ENCODE assay signal across 31 mouse cellular contexts in genomic region chr12:105688546-105688945, GRCm38 (mm10). TPM values are rescaled to one million over a fixed set of nuclear protein-coding genes. Genes with fewer than 3 reads are reported as not detected.
A peak's percentile ranks its signal among the peaks of the same experiment; 100 is the strongest.
DNase-seq lines count a peak whose midpoint lies in the region; ATAC-seq and TF ChIP-seq lines count a peak whose summit lies in the region.
"Had no signal": no experiment of that assay in that cellular context is flagged by ENCODE, and none has a peak within 500 bp of the region (broad histone marks: within the 10 kb centered on the region; RNA-seq: fewer than 3 reads in every experiment).

No protein-coding gene starts in this region.

- H3K4me1 ChIP-seq in liver, adult 2 months (ENCODE audit: control insufficient read depth, insufficient read depth, low read length): peaks cover 6% of the 10 kb centered on the region
- peaks cover 29% of the 10 kb centered on the region for H3K4me1 ChIP-seq in liver, embryonic 12.5 days
- H3K4me1 ChIP-seq in liver, postnatal 0 days (ENCODE audit: insufficient read depth): peaks cover 19% of the 10 kb centered on the region

- no peak overlapping the region for H3K4me3 ChIP-seq in liver, adult 2 months (ENCODE audit: insufficient read depth, low read depth, low read length)
- no peak overlapping the region for H3K4me3 ChIP-seq in liver, embryonic 12.5 days
- H3K4me3 ChIP-seq in liver, postnatal 0 days (ENCODE audit: low read depth, low read length): no peak overlapping the region
- H3K4me3 ChIP-seq: heart, adult 2 months; heart, embryonic 13.5 days; hindbrain, embryonic 12.5 days; layer of hippocampus, adult 2 months; liver, embryonic 15.5 days; midbrain, embryonic 13.5 days had no signal

- peak; percentile 78 for DNase-seq in liver, adult 2 months (ENCODE audit: extremely low read depth, low read depth, low spot score)
- peak; percentile 12 for DNase-seq in lung, postnatal 36 days
- DNase-seq in lung, postnatal 10 days: no peak
- no peak for DNase-seq in liver, postnatal 0 days
- DNase-seq in kidney, postnatal 4 days: no peak
- no peak for DNase-seq in cerebellum, adult 18-20 months
- DNase-seq: adrenal gland, postnatal 14 days; B cell, adult 2 months; cerebellum, adult 9-10 months; heart, adult 2 months; heart, postnatal 14 days; kidney, adult 8-10 months; kidney, postnatal 14 days; layer of hippocampus, postnatal 36 days; right cerebral cortex, postnatal 14 days; thymus, adult 2 months; thymus, postnatal 4 days had no signal

- no peak overlapping the region for H3K9ac ChIP-seq in liver, adult 2 months (ENCODE audit: low read depth, low read length)
- H3K9ac ChIP-seq in liver, embryonic 12.5 days: no peak overlapping the region
- H3K9ac ChIP-seq in liver, postnatal 0 days (replicated peaks): no peak overlapping the region
- H3K9ac ChIP-seq: heart, embryonic 13.5 days; hindbrain, embryonic 12.5 days; liver, embryonic 15.5 days; midbrain, embryonic 13.5 days had no signal

- no peak overlapping the region for H3K27ac ChIP-seq in liver, adult 2 months (replicated peaks; ENCODE audit: insufficient read depth, low read depth, low read length)
- no peak overlapping the region for H3K27ac ChIP-seq in liver, embryonic 12.5 days
- no peak overlapping the region; the same call in 1 of the 2 replicates for H3K27ac ChIP-seq in liver, postnatal 0 days (ENCODE audit: low read depth)
- H3K27ac ChIP-seq: heart, adult 2 months; heart, embryonic 13.5 days; hindbrain, embryonic 12.5 days; layer of hippocampus, adult 2 months; liver, embryonic 15.5 days; midbrain, embryonic 13.5 days; stomach, postnatal 0 days had no signal

- peak; percentile 17; the same call in 1 of the 2 replicates for TF ChIP-seq CTCF in liver, adult 2 months (IDR thresholded peaks at IDR 0.05; ENCODE audit: low read depth, low read length)
- TF ChIP-seq CTCF in liver, postnatal 0 days (IDR thresholded peaks at IDR 0.05; ENCODE audit: low read depth): peak; percentile 43

- H3K36me3 ChIP-seq in liver, adult 2 months (ENCODE audit: control insufficient read depth, insufficient read depth, low read length): no peaks in the 10 kb centered on the region; the same call in 1 of the 2 replicates
- peaks cover 13% of the 10 kb centered on the region; the same call in 1 of the 2 replicates for H3K36me3 ChIP-seq in liver, embryonic 12.5 days
- peaks cover 11% of the 10 kb centered on the region for H3K36me3 ChIP-seq in liver, postnatal 0 days (replicated peaks; ENCODE audit: insufficient read depth, low read length)

- no peak overlapping the region for H3K4me2 ChIP-seq in liver, embryonic 12.5 days
- H3K4me2 ChIP-seq in liver, postnatal 0 days (ENCODE audit: low read depth, low read length): no peak overlapping the region
- H3K4me2 ChIP-seq: heart, embryonic 13.5 days; hindbrain, embryonic 12.5 days; liver, embryonic 15.5 days; midbrain, embryonic 13.5 days had no signal

- H3K79me2 ChIP-seq in liver, adult 2 months (ENCODE audit: control insufficient read depth, insufficient read depth, low read length): peaks cover 15% of the 10 kb centered on the region; the same call in 1 of the 2 replicates

- 67% methylated on average over 4 of the region's 4 CpGs for WGBS in liver, adult 2 months
- 63% methylated on average over 3 of the region's 4 CpGs for WGBS in liver, embryonic 12.5 days (ENCODE audit: insufficient replicate concordance)
- 55% methylated on average over 4 of the region's 4 CpGs for WGBS in liver, postnatal 0 days (ENCODE audit: insufficient replicate concordance)

- H3K27me3 ChIP-seq in liver, adult 2 months (ENCODE audit: control insufficient read depth, insufficient read depth, low read length): no peaks in the 10 kb centered on the region
- no peaks in the 10 kb centered on the region for H3K27me3 ChIP-seq in liver, embryonic 12.5 days (replicated peaks)
- H3K27me3 ChIP-seq in liver, postnatal 0 days (ENCODE audit: insufficient read depth, low read length): no peaks in the 10 kb centered on the region
- H3K27me3 ChIP-seq: CH12.LX; heart, embryonic 13.5 days; hindbrain, embryonic 12.5 days; liver, embryonic 15.5 days; megakaryocyte, embryonic 14.5 days; midbrain, embryonic 13.5 days had no signal

- no peak for TF ChIP-seq POLR2A in liver, adult 2 months (IDR thresholded peaks at IDR 0.05; ENCODE audit: extremely low read depth, insufficient read depth, low read length)

- ATAC-seq in liver, embryonic 12.5 days: no peak
- ATAC-seq in liver, postnatal 0 days: no peak
- ATAC-seq: activated CD4-positive, CD25-positive, alpha-beta regulatory T cell, adult 4 months; forebrain, embryonic 14.5 days; midbrain, embryonic 13.5 days had no signal

- no peaks in the 10 kb centered on the region for H3K9me3 ChIP-seq in liver, embryonic 12.5 days (replicated peaks)
- H3K9me3 ChIP-seq in liver, postnatal 0 days (ENCODE audit: low read length): no peaks in the 10 kb centered on the region
- H3K9me3 ChIP-seq: G1E; heart, embryonic 13.5 days; hindbrain, embryonic 12.5 days; liver, embryonic 15.5 days; megakaryocyte, embryonic 14.5 days; midbrain, embryonic 13.5 days had no signal

- no peak for TF ChIP-seq EP300 in liver, postnatal 0 days (IDR thresholded peaks at IDR 0.05; ENCODE audit: low read depth)

RNA-seq across cellular contexts. Expression of gene Atg2b, which starts 3.5 kb away (rescaled TPM):
- total RNA-seq in liver, adult 2 months (2014; rRNA removed): 19.2 and 24.0 TPM in 2 replicates
- polyA plus RNA-seq in liver, adult 2 months (2012; rRNA removed): 9.3 and 10.2 TPM in 2 replicates
- polyA plus RNA-seq in liver, embryonic 12.5 days (2016; fragmentation: Nextera tagmentation; extraction: Ambion mirVana): 14.4 and 14.6 TPM in 2 replicates
- 3.9 and 4.0 TPM in 2 replicates for polyA plus RNA-seq in liver, postnatal 0 days (2015; fragmentation: Nextera tagmentation; extraction: Ambion mirVana)

RNA-seq across cellular contexts. Expression of gene Gskip, which starts 3.9 kb away (rescaled TPM):
- total RNA-seq in liver, adult 2 months (2014; rRNA removed): 6.2 and 9.2 TPM in 2 replicates
- polyA plus RNA-seq in liver, adult 2 months (2012; rRNA removed): 2.6 and 2.8 TPM in 2 replicates
- 15.4 and 16.5 TPM in 2 replicates for polyA plus RNA-seq in liver, embryonic 12.5 days (2016; fragmentation: Nextera tagmentation; extraction: Ambion mirVana)
- polyA plus RNA-seq in liver, postnatal 0 days (2015; fragmentation: Nextera tagmentation; extraction: Ambion mirVana): 12.1 and 16.3 TPM in 2 replicates

RNA-seq across cellular contexts. Expression of gene Ak7, which starts 17.2 kb away (rescaled TPM):
- total RNA-seq in liver, adult 2 months (2014; rRNA removed): 0.09 and 0.13 TPM in 2 replicates
- 0.05 TPM in 1 of 2 replicates, not detected in the other for polyA plus RNA-seq in liver, adult 2 months (2012; rRNA removed)
- 0.05 and 0.06 TPM in 2 replicates for polyA plus RNA-seq in liver, embryonic 12.5 days (2016; fragmentation: Nextera tagmentation; extraction: Ambion mirVana)
- polyA plus RNA-seq in liver, postnatal 0 days (2015; fragmentation: Nextera tagmentation; extraction: Ambion mirVana): 0.18 and 0.21 TPM in 2 replicates
- total RNA-seq: gastrocnemius, adult 8-10 months; heart, adult 2 months; monocyte, adult 5-6 weeks had no signal

Comparison
In these comparisons a context has a peak if more than half of its experiments do, and no peak if none do; other contexts are left out.
1. DNase-seq: peak in liver, adult 2 months (single experiment) and lung, postnatal 36 days (single experiment); none in lung, postnatal 10 days (single experiment), liver, postnatal 0 days (single experiment), kidney, postnatal 4 days (0 of 2) and cerebellum, adult 18-20 months (0 of 2).